Mouse (Mus musculus): ENCODE results near the gene Socs1. TPM values are rescaled to one million over a fixed set of nuclear protein-coding genes. Genes with fewer than 3 reads are reported as not detected.
"Not testable (repeated sequence)": the region's sequence is repeated elsewhere in the genome, so short reads cannot be mapped to it uniquely, and the experiment has no call there.

Socs1 gene
- polyA plus RNA-seq, 1 experiment from 2014 or later: 5.4 TPM

DNA sequence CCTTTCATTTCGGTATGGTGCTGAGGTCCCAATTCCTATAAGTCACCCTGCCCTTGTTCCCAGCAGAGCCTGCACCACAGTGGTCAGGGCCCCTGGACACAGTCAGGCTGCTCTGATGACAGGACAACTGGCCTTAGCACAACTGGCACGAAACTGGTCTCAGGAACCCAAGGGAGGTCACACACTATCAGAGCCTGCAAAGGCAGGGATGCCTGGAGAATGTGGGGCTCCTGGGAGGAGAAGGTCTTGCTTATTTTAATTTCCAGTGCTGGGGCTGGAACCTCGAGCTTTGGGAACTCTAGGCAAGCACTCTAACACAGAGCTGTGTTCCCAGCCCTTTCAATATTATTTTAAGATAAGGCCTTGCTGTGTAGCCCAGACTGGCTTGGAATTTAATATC is 34.6 kb upstream of the Socs1 start:
- Histone ChIP-seq H3K27ac (replicated peaks; ENCODE audit: low read depth, low read length) (no peak overlapping the region), H3K36me3 (replicated peaks; ENCODE audit: control insufficient read depth, insufficient read depth, low read depth, low read length) (no peaks in the 10 kb centered on the region), H3K4me2 (ENCODE audit: low read depth, low read length) (no peak overlapping the region), H3K4me3 (ENCODE audit: low read depth, low read length) (no peak overlapping the region), H3K4me1 (ENCODE audit: control insufficient read depth, insufficient read depth, low read length) (no peaks in the 10 kb centered on the region; the same call in 1 of the 2 replicates), H3K9me3 (replicated peaks; ENCODE audit: control insufficient read depth, low read length) (no peaks in the 10 kb centered on the region), H3K27me3 (ENCODE audit: control insufficient read depth, insufficient read depth, low read length) (no peaks in the 10 kb centered on the region), H3K9ac (replicated peaks; ENCODE audit: low read length) (no peak overlapping the region)
- DNase-seq (ENCODE audit: low spot score) (no peak), ATAC-seq (replicated peaks; ENCODE audit: insufficient number of reproducible peaks, low FRiP score, low TSS enrichment, low read depth) (no peak)
- WGBS: 66% methylated on average over 3 of the region's 3 CpGs

DNA sequence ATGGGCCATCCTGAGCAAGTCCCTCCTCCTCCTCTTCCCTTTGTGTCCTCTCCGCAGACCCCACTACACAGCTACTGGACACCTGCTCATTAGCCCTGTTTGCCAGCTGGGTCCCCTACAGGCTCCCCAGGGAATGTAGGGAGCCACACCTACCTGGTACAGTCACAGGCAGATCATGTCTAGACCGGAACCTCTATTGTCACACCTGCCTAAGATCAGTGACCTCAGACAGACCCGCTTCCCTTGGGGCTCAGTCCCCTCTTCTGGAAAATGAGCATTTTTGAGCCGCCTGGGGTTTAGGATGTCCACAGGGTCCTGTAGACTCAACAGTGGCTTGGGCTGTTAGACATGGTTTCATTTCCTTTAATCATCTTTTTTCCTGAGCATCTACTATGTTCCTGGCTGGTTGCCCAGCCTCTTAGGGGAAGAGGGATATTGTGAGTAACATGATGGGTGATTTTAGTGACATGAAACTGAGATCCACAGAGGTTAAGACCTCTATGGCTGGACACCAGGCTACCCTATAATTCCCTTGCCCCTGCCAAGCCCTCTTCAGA is 33.3 kb upstream of the Socs1 start:
- no peaks in the 10 kb centered on the region; the same call in 1 of the 2 replicates for H3K4me1 ChIP-seq (ENCODE audit: control insufficient read depth, insufficient read depth, low read length)
- no peaks in the 10 kb centered on the region for H3K36me3 ChIP-seq (replicated peaks; ENCODE audit: control insufficient read depth, insufficient read depth, low read depth, low read length)
- H3K27me3 ChIP-seq (ENCODE audit: control insufficient read depth, insufficient read depth, low read length): no peaks in the 10 kb centered on the region
- no peak overlapping the region for H3K4me3 ChIP-seq (ENCODE audit: low read depth, low read length)
- no peak for DNase-seq (ENCODE audit: low spot score)
- H3K27ac ChIP-seq (replicated peaks; ENCODE audit: low read depth, low read length): no peak overlapping the region
- H3K9me3 ChIP-seq (replicated peaks; ENCODE audit: control insufficient read depth, low read length): no peaks in the 10 kb centered on the region
- no peak for ATAC-seq (replicated peaks; ENCODE audit: insufficient number of reproducible peaks, low FRiP score, low TSS enrichment, low read depth)
- no peak overlapping the region for H3K4me2 ChIP-seq (ENCODE audit: low read depth, low read length)
- 86% methylated on average over 4 of the region's 4 CpGs for WGBS
- H3K9ac ChIP-seq (replicated peaks; ENCODE audit: low read length): no peak overlapping the region

- no peak for DNase-seq (ENCODE audit: low spot score)
- H3K4me2 ChIP-seq (ENCODE audit: low read depth, low read length): no peak overlapping the region
- ATAC-seq (replicated peaks; ENCODE audit: insufficient number of reproducible peaks, low FRiP score, low TSS enrichment, low read depth): no peak
- H3K4me3 ChIP-seq (ENCODE audit: low read depth, low read length): no peak overlapping the region
- 80% methylated on average over 4 of the region's 4 CpGs for WGBS
- no peak overlapping the region for H3K27ac ChIP-seq (replicated peaks; ENCODE audit: low read depth, low read length)
- no peaks in the 10 kb centered on the region for H3K9me3 ChIP-seq (replicated peaks; ENCODE audit: control insufficient read depth, low read length)
- H3K9ac ChIP-seq (replicated peaks; ENCODE audit: low read length): no peak overlapping the region
- H3K4me1 ChIP-seq (ENCODE audit: control insufficient read depth, insufficient read depth, low read length): no peaks in the 10 kb centered on the region
- no peaks in the 10 kb centered on the region for H3K36me3 ChIP-seq (replicated peaks; ENCODE audit: control insufficient read depth, insufficient read depth, low read depth, low read length)
- no peaks in the 10 kb centered on the region for H3K27me3 ChIP-seq (ENCODE audit: control insufficient read depth, insufficient read depth, low read length)
Observed at GRCm38 (mm10) chr16:10814864-10815263, 29.5 kb upstream of the Socs1 start.

GRCm38 (mm10) chr16:10813726-10814125 is 28.4 kb upstream of the Socs1 start:
- Histone ChIP-seq H3K9ac (replicated peaks; ENCODE audit: low read length) (no peak overlapping the region), H3K4me2 (ENCODE audit: low read depth, low read length) (no peak overlapping the region)
- 79% methylated on average over 4 of the region's 4 CpGs for WGBS

GRCm38 (mm10) chr16:10812865-10813371 is 27.6 kb upstream of the Socs1 start, which contains the start of gene Gm11172:
TSS of gene Gm11172 (plus strand) at chr16:10812915.
- no peak within 1 kb of the TSS for H3K27ac ChIP-seq (replicated peaks; ENCODE audit: low read depth, low read length)
- H3K27me3 ChIP-seq (ENCODE audit: control insufficient read depth, insufficient read depth, low read length): no peaks in the 10 kb centered on the region
- no peak within 1 kb of the TSS for H3K4me2 ChIP-seq (ENCODE audit: low read depth, low read length)
- H3K9me3 ChIP-seq (replicated peaks; ENCODE audit: control insufficient read depth, low read length): no peaks in the 10 kb centered on the region
- no peak for DNase-seq (ENCODE audit: low spot score)
- H3K4me1 ChIP-seq (ENCODE audit: control insufficient read depth, insufficient read depth, low read length): no peaks in the 10 kb centered on the region
- no peak for ATAC-seq (replicated peaks; ENCODE audit: insufficient number of reproducible peaks, low FRiP score, low TSS enrichment, low read depth)
- 96% methylated on average over 2 of the region's 2 CpGs for WGBS
- no peak within 1 kb of the TSS for H3K4me3 ChIP-seq (ENCODE audit: low read depth, low read length)
- no peak within 1 kb of the TSS for H3K9ac ChIP-seq (replicated peaks; ENCODE audit: low read length)
- no peaks in the 10 kb centered on the region for H3K36me3 ChIP-seq (replicated peaks; ENCODE audit: control insufficient read depth, insufficient read depth, low read depth, low read length)

More at GRCm38 (mm10) chr16:10813726-10814125, 28.4 kb upstream of the Socs1 start:
- Histone ChIP-seq H3K27ac (replicated peaks; ENCODE audit: low read depth, low read length) (no peak overlapping the region), H3K4me3 (ENCODE audit: low read depth, low read length) (no peak overlapping the region), H3K9me3 (replicated peaks; ENCODE audit: control insufficient read depth, low read length) (no peaks in the 10 kb centered on the region), H3K36me3 (replicated peaks; ENCODE audit: control insufficient read depth, insufficient read depth, low read depth, low read length) (no peaks in the 10 kb centered on the region), H3K27me3 (ENCODE audit: control insufficient read depth, insufficient read depth, low read length) (no peaks in the 10 kb centered on the region), H3K4me1 (ENCODE audit: control insufficient read depth, insufficient read depth, low read length) (no peaks in the 10 kb centered on the region)
- ATAC-seq (replicated peaks; ENCODE audit: insufficient number of reproducible peaks, low FRiP score, low TSS enrichment, low read depth) (no peak), DNase-seq (ENCODE audit: low spot score) (no peak)

DNA sequence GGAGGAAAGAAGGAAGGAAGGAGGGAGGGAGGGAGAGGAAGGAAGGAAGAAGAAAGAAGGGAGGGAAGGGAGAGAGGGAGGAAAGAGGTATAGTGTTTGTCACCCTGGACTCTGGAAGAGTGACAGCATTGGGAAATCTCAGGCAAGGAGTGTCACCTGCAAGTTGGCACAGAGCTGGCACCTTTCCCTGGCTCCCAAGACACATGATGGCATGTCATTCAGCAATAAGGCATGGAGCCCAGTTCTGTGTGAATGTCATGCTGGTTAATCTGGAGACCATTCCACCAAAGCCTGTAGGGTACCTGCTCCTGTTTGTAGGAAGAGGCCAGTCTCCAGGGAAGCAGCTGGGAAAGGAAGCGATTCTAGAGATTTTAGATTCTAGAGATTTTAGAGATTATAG is 25.0 kb upstream of the Socs1 start:
- WGBS: 96% methylated on average over 1 of the region's 1 CpGs
- Histone ChIP-seq H3K4me1 (ENCODE audit: control insufficient read depth, insufficient read depth, low read length) (no peaks in the 10 kb centered on the region), H3K27me3 (ENCODE audit: control insufficient read depth, insufficient read depth, low read length) (no peaks in the 10 kb centered on the region), H3K27ac (replicated peaks; ENCODE audit: low read depth, low read length) (no peak overlapping the region), H3K4me2 (ENCODE audit: low read depth, low read length) (no peak overlapping the region), H3K9ac (replicated peaks; ENCODE audit: low read length) (no peak overlapping the region), H3K36me3 (replicated peaks; ENCODE audit: control insufficient read depth, insufficient read depth, low read depth, low read length) (no peaks in the 10 kb centered on the region), H3K4me3 (ENCODE audit: low read depth, low read length) (no peak overlapping the region), H3K9me3 (replicated peaks; ENCODE audit: control insufficient read depth, low read length) (no peaks in the 10 kb centered on the region)
- no peak for DNase-seq (ENCODE audit: low spot score)
- ATAC-seq (replicated peaks; ENCODE audit: insufficient number of reproducible peaks, low FRiP score, low TSS enrichment, low read depth): no peak

GRCm38 (mm10) chr16:10805789-10806527 is 20.6 kb upstream of the Socs1 start, which contains the start of gene Prm1:
TSS of gene Prm1 (minus strand) at chr16:10805839.
- no peaks in the 10 kb centered on the region for H3K9me3 ChIP-seq (replicated peaks; ENCODE audit: control insufficient read depth, low read length)
- ATAC-seq (replicated peaks; ENCODE audit: insufficient number of reproducible peaks, low FRiP score, low TSS enrichment, low read depth): no peak
- 74% methylated on average over 10 of the region's 10 CpGs for WGBS

DNA sequence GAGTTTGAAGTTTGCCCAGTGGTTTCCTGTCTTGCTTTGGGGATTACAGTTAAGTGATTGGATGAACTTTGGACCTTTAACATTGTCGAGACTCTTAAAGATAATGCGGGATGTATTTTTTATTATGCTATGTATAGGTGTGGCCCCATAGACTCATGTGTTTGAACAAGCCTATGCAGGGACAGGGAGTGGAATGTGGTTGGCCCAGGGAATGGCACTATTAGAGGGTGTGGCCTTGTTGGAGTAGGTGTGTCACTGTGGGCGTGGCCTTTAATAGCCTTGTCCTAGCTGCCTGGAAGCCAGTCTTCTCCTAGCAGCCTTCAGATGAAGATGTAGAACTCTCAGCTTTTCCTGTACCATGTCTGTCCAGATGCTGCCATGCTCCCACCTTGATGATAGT is 17.1 kb upstream of the Socs1 start:
- not testable (repeated sequence) for H3K27ac ChIP-seq (replicated peaks; ENCODE audit: low read depth, low read length); H3K4me3 ChIP-seq (ENCODE audit: low read depth, low read length); H3K4me2 ChIP-seq (ENCODE audit: low read depth, low read length); H3K9ac ChIP-seq (replicated peaks; ENCODE audit: low read length); ATAC-seq (replicated peaks; ENCODE audit: insufficient number of reproducible peaks, low FRiP score, low TSS enrichment, low read depth); H3K9me3 ChIP-seq (replicated peaks; ENCODE audit: control insufficient read depth, low read length); H3K27me3 ChIP-seq (ENCODE audit: control insufficient read depth, insufficient read depth, low read length); DNase-seq (ENCODE audit: low spot score); H3K36me3 ChIP-seq (replicated peaks; ENCODE audit: control insufficient read depth, insufficient read depth, low read depth, low read length); H3K4me1 ChIP-seq (ENCODE audit: control insufficient read depth, insufficient read depth, low read length)
- 88% methylated on average over 3 of the region's 3 CpGs for WGBS

More at GRCm38 (mm10) chr16:10805789-10806527, 20.6 kb upstream of the Socs1 start, which contains the start of gene Prm1:
- Histone ChIP-seq H3K4me2 (ENCODE audit: low read depth, low read length) (no peak within 1 kb of the TSS), H3K27me3 (ENCODE audit: control insufficient read depth, insufficient read depth, low read length) (no peaks in the 10 kb centered on the region), H3K36me3 (replicated peaks; ENCODE audit: control insufficient read depth, insufficient read depth, low read depth, low read length) (no peaks in the 10 kb centered on the region), H3K4me3 (ENCODE audit: low read depth, low read length) (no peak within 1 kb of the TSS), H3K27ac (replicated peaks; ENCODE audit: low read depth, low read length) (no peak within 1 kb of the TSS), H3K4me1 (ENCODE audit: control insufficient read depth, insufficient read depth, low read length) (no peaks in the 10 kb centered on the region), H3K9ac (replicated peaks; ENCODE audit: low read length) (no peak within 1 kb of the TSS)
- no peak for DNase-seq (ENCODE audit: low spot score)
